Mouse (Mus musculus): ENCODE results near the gene Bphl. TPM values are rescaled to one million over a fixed set of nuclear protein-coding genes. Genes with fewer than 3 reads are reported as not detected.
A peak's percentile ranks its signal among the peaks of the same experiment; 100 is the strongest.
"Not testable (repeated sequence)": the region's sequence is repeated elsewhere in the genome, so short reads cannot be mapped to it uniquely, and the experiment has no call there.

The Bphl gene
- polyA plus RNA-seq, 1 experiment from 2014 or later: 43.7 TPM

GRCm38 (mm10) chr13:34077492-34078271 lies 40.3 kb downstream of the Bphl start, which contains the start of gene Tubb2a:
Tubb2a (minus strand) TSS chr13:34078007.
- Histone ChIP-seq H3K4me3 (replicated peaks) (peak within 1 kb of the TSS; percentile 73), H3K4me2 (peak within 1 kb of the TSS; percentile 84), H3K9me3 (no peaks in the 10 kb centered on the region), H3K36me3 (0 out of 2 replicates have a peak, but pooled peaks cover 2% of the 10 kb centered on the region), H3K27ac (peak within 1 kb of the TSS; percentile 57; the same call in 1 of the 2 replicates), H3K9ac (peak within 1 kb of the TSS; percentile 67), H3K27me3 (replicated peaks) (no peaks in the 10 kb centered on the region), H3K4me1 (0 out of 2 replicates have a peak, but pooled peaks cover 16% of the 10 kb centered on the region)
- under 1% methylated on average over 45 of the region's 45 CpGs for WGBS
- ATAC-seq (ENCODE audit: insufficient read depth, low FRiP score, low read depth): peak; percentile 90

- H3K4me3 ChIP-seq (replicated peaks): peak overlapping the region; percentile 73
- 38% methylated on average over 16 of the region's 16 CpGs for WGBS
- H3K9me3 ChIP-seq: no peaks in the 10 kb centered on the region
- peak; percentile 23; the same call in 1 of the 2 replicates for ATAC-seq (ENCODE audit: insufficient read depth, low FRiP score, low read depth)
- 0 out of 2 replicates have a peak overlapping the region, but pooled peaks have one; percentile 36 for H3K27ac ChIP-seq
- peaks cover 17% of the 10 kb centered on the region; the same call in 1 of the 2 replicates for H3K4me1 ChIP-seq
- no peaks in the 10 kb centered on the region for H3K27me3 ChIP-seq (replicated peaks)
- H3K4me2 ChIP-seq: peak overlapping the region; percentile 84
- 0 out of 2 replicates have a peak, but pooled peaks cover 2% of the 10 kb centered on the region for H3K36me3 ChIP-seq
- H3K9ac ChIP-seq: 0 out of 2 replicates have a peak overlapping the region, but pooled peaks have one; percentile 67
These were observed 41.3 kb downstream of the Bphl start for GRCm38 (mm10) chr13:34078500-34079280.

- Histone ChIP-seq H3K4me3 (replicated peaks) (no peak overlapping the region), H3K36me3 (0 out of 2 replicates have a peak, but pooled peaks cover 2% of the 10 kb centered on the region), H3K4me1 (peaks cover 20% of the 10 kb centered on the region; the same call in 1 of the 2 replicates), H3K9me3 (no peaks in the 10 kb centered on the region), H3K27ac (no peak overlapping the region), H3K27me3 (replicated peaks) (no peaks in the 10 kb centered on the region), H3K4me2 (no peak overlapping the region), H3K9ac (no peak overlapping the region)
- 67% methylated on average over 3 of the region's 3 CpGs for WGBS
- no peak for ATAC-seq (ENCODE audit: insufficient read depth, low FRiP score, low read depth)
These were observed 42.4 kb downstream of the Bphl start for GRCm38 (mm10) chr13:34079801-34080200.

- no peaks in the 10 kb centered on the region for H3K9me3 ChIP-seq
- no peak for ATAC-seq (ENCODE audit: insufficient read depth, low FRiP score, low read depth)
- WGBS: 69% methylated on average over 4 of the region's 4 CpGs
These were observed 44.5 kb downstream of the Bphl start for GRCm38 (mm10) chr13:34081926-34082325.

GRCm38 (mm10) chr13:34084026-34084750 lies 46.8 kb downstream of the Bphl start:
- no peaks in the 10 kb centered on the region for H3K27me3 ChIP-seq (replicated peaks)
- no peak for ATAC-seq (ENCODE audit: insufficient read depth, low FRiP score, low read depth)
- H3K4me1 ChIP-seq: peaks cover 9% of the 10 kb centered on the region; the same call in 1 of the 2 replicates
- H3K4me3 ChIP-seq (replicated peaks): no peak overlapping the region
- H3K4me2 ChIP-seq: no peak overlapping the region
- H3K9ac ChIP-seq: no peak overlapping the region
- peak overlapping the region; percentile 65 for H3K27ac ChIP-seq
- WGBS: 40% methylated on average over 9 of the region's 9 CpGs
- no peaks in the 10 kb centered on the region for H3K36me3 ChIP-seq
- no peaks in the 10 kb centered on the region for H3K9me3 ChIP-seq

More at GRCm38 (mm10) chr13:34081926-34082325, 44.5 kb downstream of the Bphl start:
- no peak overlapping the region for H3K4me3 ChIP-seq (replicated peaks)
- H3K36me3 ChIP-seq: no peaks in the 10 kb centered on the region
- no peaks in the 10 kb centered on the region for H3K27me3 ChIP-seq (replicated peaks)
- no peak overlapping the region for H3K4me2 ChIP-seq
- no peak overlapping the region for H3K9ac ChIP-seq
- peaks cover 14% of the 10 kb centered on the region; the same call in 1 of the 2 replicates for H3K4me1 ChIP-seq
- H3K27ac ChIP-seq: no peak overlapping the region

- ATAC-seq (ENCODE audit: insufficient read depth, low FRiP score, low read depth): no peak
- WGBS: 58% methylated on average over 7 of the region's 7 CpGs
These were observed 49.8 kb downstream of the Bphl start for GRCm38 (mm10) chr13:34087052-34087812.

GRCm38 (mm10) chr13:34088201-34088649 lies 50.8 kb downstream of the Bphl start:
- H3K4me2 ChIP-seq; ATAC-seq (ENCODE audit: insufficient read depth, low FRiP score, low read depth); H3K36me3 ChIP-seq; H3K4me3 ChIP-seq (replicated peaks); H3K4me1 ChIP-seq; H3K9ac ChIP-seq; H3K9me3 ChIP-seq; H3K27me3 ChIP-seq (replicated peaks): not testable (repeated sequence)
- peak overlapping the region; percentile 26; the same call in 1 of the 2 replicates for H3K27ac ChIP-seq
- 51% methylated on average over 5 of the region's 5 CpGs for WGBS

More at GRCm38 (mm10) chr13:34087052-34087812, 49.8 kb downstream of the Bphl start:
- Histone ChIP-seq H3K4me3 (replicated peaks) (no peak overlapping the region), H3K4me2 (no peak overlapping the region), H3K36me3 (no peaks in the 10 kb centered on the region), H3K9ac (no peak overlapping the region), H3K27me3 (replicated peaks) (no peaks in the 10 kb centered on the region), H3K27ac (no peak overlapping the region), H3K9me3 (no peaks in the 10 kb centered on the region), H3K4me1 (peaks cover 9% of the 10 kb centered on the region; the same call in 1 of the 2 replicates)

GRCm38 (mm10) chr13:34088871-34089288 lies 51.5 kb downstream of the Bphl start:
- Histone ChIP-seq H3K4me2 (peak overlapping the region; percentile 32; the same call in 1 of the 2 replicates), H3K36me3 (no peaks in the 10 kb centered on the region), H3K9ac (no peak overlapping the region), H3K4me1 (peaks cover 7% of the 10 kb centered on the region; the same call in 1 of the 2 replicates), H3K4me3 (replicated peaks) (no peak overlapping the region), H3K9me3 (no peaks in the 10 kb centered on the region), H3K27ac (peak overlapping the region; percentile 26; the same call in 1 of the 2 replicates), H3K27me3 (replicated peaks) (no peaks in the 10 kb centered on the region)
- WGBS: 38% methylated on average over 7 of the region's 7 CpGs
- ATAC-seq (ENCODE audit: insufficient read depth, low FRiP score, low read depth): 0 out of 2 replicates have a peak, but pooled peaks have one; percentile 7

- H3K4me3 ChIP-seq (replicated peaks): no peak overlapping the region
- H3K27ac ChIP-seq: 0 out of 2 replicates have a peak overlapping the region, but pooled peaks have one; percentile 16
- H3K4me2 ChIP-seq: no peak overlapping the region
- no peaks in the 10 kb centered on the region for H3K27me3 ChIP-seq (replicated peaks)
- H3K4me1 ChIP-seq: 0 out of 2 replicates have a peak, but pooled peaks cover 5% of the 10 kb centered on the region
- no peaks in the 10 kb centered on the region for H3K36me3 ChIP-seq
- H3K9me3 ChIP-seq: no peaks in the 10 kb centered on the region
- 38% methylated on average over 3 of the region's 3 CpGs for WGBS
- ATAC-seq (ENCODE audit: insufficient read depth, low FRiP score, low read depth): no peak
- H3K9ac ChIP-seq: no peak overlapping the region
These were observed 52.0 kb downstream of the Bphl start for GRCm38 (mm10) chr13:34089358-34089757.

GRCm38 (mm10) chr13:34095542-34096435 lies 58.4 kb downstream of the Bphl start:
- H3K4me3 ChIP-seq (replicated peaks): no peak overlapping the region
- ATAC-seq (ENCODE audit: insufficient read depth, low FRiP score, low read depth): no peak
- H3K36me3 ChIP-seq: no peaks in the 10 kb centered on the region
- H3K9me3 ChIP-seq: no peaks in the 10 kb centered on the region
- no peaks in the 10 kb centered on the region for H3K27me3 ChIP-seq (replicated peaks)
- 47% methylated on average over 7 of the region's 7 CpGs for whole genome bisulfite sequencing
- H3K27ac ChIP-seq: no peak overlapping the region; the same call in 1 of the 2 replicates
- no peak overlapping the region for H3K9ac ChIP-seq
- H3K4me1 ChIP-seq: no peaks in the 10 kb centered on the region
- H3K4me2 ChIP-seq: no peak overlapping the region

Measured in stomach, embryonic 15.5 days (tissue).